Mouse (Mus musculus): Measurements from ENCODE around the gene Olfr875.
"Not testable (repeated sequence)": the region's sequence is repeated elsewhere in the genome, so short reads cannot be mapped to it uniquely, and the experiment has no call there.

Gene Olfr875

DNA sequence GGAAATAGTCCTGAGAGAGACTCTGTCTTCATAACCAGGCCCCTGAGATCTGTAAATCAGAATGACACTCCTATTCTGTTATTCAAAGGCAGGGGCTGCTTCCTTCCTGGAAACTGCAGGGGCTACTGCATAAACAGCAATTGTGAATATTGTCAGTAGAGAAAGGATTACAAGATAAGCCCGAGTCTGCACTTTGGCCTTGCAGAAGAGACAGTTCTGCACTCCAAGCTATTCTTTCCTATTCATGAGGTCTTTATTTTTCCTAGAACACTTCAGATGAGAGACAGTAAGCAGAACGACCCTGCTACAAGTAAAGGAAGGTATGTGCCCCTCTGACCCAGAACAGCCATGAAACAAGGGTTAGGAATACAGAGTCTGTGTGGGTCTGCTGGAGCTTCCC, at the start of gene Olfr875:
Gene Olfr875, plus strand, starts transcription at position 99 of the 400 bp plus-strand sequence.
- DNase-seq (ENCODE audit: low spot score): no peak

DNA sequence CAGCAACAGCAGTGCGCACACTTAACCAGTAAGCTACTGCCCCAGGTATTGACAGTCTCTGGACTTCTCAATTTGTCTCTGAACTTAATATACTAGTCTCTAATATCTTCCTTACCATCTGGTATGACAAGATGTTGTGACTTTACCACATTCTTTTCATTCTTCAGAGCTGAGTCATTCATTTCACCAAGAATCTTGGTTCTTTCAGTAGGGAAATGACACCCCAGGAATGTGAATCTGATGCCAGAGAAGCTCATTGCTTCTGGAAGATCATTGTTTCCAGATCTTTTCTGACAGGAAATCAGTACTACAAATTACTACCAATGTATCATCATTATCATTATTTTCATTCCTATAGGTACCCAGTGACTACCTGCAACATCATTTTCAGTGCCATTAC, 37.3 kb upstream of the Olfr875 start:
- no peak for DNase-seq (ENCODE audit: low spot score)

DNA sequence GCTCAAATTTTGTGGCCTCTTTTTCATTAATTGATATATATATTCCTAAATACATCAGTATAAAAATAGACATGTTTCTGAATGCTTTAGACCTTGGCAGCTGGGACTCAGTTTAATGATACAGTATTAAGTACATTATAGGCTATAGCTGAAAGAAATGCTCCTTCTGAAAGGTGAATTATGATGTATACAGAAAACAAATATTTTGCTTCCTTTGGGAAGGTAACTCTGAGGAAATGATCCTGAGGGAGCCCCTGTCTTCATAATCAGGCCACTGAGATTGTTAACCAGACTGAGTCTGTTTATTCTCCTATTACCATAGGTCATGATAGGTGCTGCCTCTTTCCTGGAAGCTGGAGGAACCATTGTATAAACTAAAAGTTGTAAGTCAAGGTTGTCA, 26.9 kb upstream of the Olfr875 start, which contains the start of gene Olfr874:
Gene Olfr874, plus strand, starts transcription at position 301 of the 400 bp plus-strand sequence.
- DNase-seq (ENCODE audit: low spot score): no peak

DNA sequence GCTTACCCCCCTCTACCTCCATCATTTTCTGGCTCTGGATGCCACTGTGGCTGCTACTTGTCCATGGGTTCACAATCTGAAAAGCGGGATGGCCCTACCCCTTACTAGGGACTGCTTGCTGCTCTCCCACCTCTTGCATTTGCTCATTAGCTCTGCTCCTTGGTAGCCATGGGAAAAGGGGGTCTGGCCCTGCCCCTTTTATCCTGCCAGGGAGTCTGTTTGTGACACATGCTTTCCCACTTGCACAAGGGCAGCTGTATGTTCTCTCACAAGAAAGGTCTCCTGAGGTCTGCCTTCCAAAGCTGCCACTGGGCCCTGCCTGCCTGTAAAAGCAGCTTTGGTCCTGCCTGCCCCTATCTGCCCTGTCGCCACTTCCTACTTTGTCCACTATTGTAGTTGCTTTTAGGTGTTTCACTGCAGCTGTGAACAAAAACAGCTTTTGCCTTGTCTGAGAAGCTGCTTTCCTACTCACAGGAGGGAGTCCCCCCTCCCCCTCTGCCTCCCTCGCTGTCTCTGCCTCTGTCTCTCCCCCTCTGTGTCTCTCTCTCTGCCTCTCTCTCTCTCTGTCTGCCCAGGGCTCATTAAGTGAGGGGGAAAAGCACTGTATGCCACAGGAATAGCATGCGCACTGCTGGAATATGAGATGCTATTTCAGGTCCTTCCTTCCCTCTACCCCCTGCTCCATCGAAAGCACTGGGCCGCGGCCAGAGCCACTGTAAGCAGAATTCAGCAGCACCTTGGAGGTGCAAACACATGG, 21.2 kb upstream of the Olfr875 start:
- DNase-seq (ENCODE audit: low spot score): peak; percentile 7

DNA sequence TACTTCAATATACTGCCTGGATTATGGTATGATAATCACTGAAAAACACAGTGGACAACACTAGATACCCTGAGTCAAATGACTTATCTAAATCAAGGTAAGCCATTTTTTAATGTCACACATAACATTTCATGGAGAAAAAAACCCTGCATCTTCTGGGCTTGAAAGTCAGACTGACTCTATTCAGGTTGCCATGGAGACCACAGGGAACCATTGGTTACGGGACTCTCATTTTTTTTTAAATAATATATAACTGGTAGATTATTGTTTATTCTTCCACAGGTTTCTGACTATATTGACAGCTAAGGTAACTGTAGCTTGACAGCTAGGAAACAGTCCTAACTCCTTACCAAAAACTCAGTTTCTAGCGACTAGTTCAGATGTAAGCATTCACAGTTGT, 20.2 kb upstream of the Olfr875 start:
- DNase-seq (ENCODE audit: low spot score): no peak

DNA sequence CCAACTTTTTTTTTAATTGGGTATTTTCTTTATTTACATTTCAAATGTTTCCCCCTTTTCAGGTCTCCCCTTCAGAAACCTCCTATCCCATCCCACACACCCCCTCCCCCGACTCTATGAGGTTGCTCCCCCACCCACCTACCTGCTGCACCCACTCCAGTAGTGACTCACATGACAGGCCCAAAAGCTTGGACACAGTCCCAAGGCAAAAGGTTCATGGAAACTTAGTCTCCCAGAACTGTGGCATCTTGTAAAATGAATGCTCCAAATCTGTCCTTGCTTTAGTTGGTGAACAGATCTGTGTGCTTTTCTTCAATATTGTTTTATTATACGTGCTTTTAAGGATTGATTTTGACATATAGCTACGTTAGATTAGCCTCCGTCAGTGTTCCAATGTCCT, 19.7 kb upstream of the Olfr875 start:
- DNase-seq (ENCODE audit: low spot score): no peak

DNA sequence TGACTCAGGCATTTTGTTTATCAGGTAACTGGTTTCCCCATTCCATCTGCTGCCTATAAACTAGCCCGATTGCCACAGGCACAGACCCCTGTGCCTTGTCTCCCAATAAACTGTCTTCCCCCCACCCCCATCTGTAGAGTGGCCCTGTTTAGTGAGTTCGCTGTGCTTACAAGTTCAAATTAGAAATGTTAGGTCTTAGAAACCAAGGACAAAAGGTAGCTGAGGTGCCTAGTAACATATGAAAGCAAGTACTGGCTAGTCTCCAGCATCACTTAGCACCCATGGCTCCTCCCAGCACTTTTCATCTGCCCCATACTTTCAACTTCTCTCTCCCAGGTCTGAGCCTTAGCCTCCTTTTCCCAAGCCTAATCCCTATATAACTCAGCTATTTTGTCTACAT, 9.9 kb upstream of the Olfr875 start:
- DNase-seq (ENCODE audit: low spot score): no peak

DNA sequence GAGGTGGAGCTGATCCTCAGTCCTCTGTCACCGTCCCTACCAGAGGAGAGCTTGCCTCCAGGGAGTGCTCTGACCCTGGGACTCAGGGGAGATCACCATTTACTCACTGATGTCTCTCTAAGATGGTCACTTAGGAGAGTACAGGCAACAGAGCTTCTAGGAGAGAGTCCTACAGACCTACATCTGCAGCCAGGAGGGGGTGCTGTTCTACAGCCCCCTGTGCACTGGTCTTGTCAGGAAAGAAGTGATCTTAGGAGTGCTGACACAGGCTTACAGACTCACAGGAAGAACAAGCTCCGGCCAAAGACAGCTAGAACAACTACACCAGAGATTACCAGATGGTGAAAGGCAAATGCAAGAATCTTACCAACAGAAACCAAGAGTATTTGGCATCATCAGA, 9.1 kb upstream of the Olfr875 start:
- DNase-seq (ENCODE audit: low spot score): no peak

DNA sequence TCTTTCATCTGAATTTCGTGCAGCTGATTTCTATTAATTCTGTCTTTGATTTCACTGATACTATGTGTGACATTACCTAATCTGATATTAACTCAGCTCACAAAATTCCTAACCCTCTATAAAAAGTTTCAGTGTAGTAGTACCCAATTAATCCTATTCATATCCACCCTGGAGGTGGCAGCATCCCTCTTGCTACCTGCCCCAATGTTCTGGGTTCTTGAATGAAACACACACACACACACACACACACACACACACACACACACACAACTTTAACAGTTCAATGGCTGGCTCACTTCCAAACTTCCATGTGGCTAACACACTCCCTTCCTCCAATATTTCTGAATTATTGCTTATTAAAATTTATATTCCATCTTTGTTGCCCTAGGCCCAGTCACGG, 996 bp upstream of the Olfr875 start:
- DNase-seq (ENCODE audit: low spot score): no peak

DNA sequence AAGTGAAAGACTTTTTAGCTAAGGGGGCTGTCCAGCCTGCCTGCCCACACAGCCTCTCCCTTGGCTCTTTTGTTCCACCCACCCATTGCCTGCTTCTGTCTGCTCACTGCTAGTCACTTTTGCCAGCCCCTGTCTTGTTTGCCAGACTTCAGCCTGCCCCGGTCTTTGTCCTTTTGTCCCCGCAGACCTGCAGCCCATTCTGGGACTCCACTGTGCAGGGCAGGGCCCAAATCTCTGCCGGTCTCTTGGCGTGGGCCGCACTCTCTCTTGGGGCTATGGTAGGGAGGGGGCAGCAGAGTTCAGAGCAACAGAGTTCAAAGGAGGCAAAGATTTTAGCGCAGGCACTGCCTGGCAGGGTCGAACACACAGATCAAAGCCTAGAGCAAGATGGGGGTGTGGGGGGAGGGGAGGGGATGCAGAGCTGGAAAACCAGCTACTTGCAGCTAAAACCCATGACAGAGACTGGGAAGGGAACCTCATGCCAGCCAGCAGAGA, 11.2 kb downstream of the Olfr875 start:
- no peak for DNase-seq (ENCODE audit: low spot score)

DNA sequence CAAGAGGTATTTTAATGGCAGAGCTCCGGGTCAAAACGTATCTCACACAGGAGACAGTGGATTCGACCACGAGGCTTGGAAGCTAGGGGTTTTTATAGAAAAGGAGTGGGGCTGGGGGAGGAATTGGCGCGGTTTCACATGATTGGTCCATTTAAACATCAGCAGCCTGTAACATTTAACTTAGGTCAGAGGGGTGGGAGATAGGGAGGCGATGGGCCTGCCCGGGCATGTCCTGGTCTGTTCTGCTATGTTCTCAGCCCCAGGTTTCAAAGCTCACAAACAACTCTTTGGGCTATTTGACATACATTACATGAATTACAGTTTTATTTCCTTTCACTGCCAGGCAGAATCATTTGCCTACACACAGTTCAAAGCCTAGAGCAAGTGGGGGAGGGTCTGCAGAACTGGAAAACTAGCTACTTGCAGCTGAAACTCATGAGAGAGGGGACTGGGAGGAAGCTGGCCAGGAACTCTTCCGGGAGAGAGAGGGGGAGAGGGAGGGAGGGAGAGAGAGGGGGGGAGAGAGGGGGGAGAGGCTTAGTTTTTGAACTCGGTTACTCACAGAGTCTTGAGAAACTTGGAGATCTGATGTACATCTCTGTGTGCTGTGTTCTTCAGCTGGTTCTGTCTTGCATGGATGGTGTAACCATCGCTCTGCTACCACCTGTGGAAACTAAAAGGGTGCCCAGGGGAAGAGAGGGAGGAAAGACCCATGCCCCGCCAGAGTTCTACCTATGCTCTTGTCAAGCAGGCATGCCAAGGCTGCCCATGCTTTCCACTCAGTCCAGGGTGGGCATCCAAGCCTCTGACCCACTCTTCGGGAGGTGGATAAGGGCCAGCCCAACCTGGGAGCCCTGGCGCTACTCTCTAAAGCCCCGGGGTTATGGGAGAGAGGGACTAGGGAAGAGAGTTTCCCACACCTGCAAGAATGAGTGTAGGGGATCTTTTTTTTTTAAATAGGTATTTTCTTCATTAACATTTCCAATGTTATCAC, 12.0 kb downstream of the Olfr875 start:
- not testable (repeated sequence) for DNase-seq (ENCODE audit: low spot score)

DNA sequence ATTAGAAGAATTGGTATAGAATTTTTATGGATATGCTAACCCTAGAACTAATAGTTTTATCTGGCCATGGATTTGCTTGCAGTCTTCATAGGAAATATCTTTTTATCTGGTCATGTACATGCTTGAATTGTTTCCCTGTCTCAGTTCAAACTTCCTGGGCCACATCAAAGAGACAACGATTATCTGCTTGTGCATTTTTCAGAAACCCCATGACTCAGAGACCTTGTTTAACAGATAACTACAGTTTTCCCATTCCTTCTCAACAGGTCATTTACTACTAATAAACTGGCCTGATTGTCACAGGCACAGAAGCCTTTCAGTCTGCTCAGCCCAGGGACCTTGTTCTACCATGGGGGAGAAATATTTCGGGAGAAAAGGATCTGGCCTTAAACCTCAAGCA, 14.8 kb downstream of the Olfr875 start:
- DNase-seq (ENCODE audit: low spot score): no peak

DNA sequence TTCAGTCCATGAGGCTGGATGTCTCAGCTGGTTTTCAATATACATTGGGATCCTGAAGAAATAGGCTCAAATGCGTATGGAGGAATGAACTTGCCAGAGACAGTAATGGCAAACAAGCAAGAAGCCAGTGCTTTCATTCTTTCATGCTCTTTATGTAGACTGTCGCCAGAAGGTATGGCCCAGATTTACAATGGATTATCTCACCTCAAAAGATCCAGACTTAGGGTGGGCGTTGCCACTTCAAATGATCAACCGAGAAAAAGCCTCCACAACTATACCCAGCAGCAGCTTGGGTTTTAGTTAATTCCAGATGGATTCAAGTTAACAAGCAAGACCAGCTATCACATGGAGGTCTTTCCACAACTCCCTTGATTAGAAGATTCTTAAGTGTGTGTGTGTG, 30.4 kb downstream of the Olfr875 start:
- peak; percentile 27 for DNase-seq (ENCODE audit: low spot score)

DNA sequence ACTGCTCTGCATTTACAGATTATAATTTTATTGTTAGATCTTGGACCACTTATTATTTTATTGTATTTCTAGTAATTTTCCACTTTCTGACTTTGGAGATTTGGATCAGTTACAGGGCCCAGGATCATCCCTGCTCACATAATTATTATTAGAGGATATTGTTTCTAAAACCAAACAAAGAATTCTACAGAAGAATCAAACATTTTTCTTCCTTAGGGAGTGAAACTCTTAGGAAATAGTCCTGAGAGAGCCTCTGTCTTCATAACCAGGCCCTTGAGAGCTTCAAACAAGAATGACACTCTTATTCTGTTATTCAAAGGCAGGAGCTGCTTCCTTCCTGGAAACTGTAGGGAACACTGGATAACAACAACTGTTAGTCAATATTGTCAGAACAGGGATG, 31.1 kb downstream of the Olfr875 start, which contains the start of gene Olfr876:
Gene Olfr876, plus strand, starts transcription at position 301 of the 400 bp plus-strand sequence.
- no peak for DNase-seq (ENCODE audit: low spot score)

DNA sequence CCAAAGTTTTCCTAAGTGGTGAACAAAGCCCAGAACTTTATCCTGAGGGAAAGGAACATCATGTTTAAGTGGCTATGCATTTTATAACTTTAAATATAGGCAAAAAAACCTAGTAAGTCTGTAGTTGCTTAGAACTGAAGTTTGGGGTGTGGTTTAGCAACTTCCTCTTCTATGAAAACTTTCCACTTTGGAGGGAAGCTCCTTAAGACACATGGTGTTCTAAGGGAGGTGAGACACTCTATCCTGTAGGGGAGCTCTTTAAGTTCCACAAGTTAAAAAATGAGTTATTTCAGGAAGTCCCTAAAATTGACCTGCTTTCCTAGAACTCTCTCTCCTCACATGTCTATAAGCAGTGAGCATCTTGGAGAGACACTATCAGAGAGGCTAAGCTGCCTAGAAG, 35.6 kb downstream of the Olfr875 start:
- DNase-seq (ENCODE audit: low spot score): no peak

DNA sequence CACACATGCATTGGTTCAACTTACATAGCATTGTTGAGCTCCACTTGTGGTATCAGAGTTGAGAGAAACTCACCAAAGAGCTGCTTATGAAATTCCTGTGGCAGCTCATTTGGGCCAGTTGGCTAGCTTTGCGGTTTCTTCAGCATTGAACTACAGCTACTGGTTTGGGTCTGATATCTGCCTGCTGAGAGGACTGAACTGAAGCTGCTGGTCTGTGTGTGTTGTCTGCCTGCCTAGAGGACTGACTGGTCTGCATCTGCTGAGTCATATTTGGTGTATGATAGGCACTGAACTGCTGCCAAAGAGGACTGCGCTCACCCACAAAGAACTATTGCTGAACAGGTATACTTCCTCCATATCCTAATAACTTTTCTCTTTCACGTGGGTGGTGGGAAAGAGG, 36.8 kb downstream of the Olfr875 start:
- DNase-seq (ENCODE audit: low spot score): no peak

DNA sequence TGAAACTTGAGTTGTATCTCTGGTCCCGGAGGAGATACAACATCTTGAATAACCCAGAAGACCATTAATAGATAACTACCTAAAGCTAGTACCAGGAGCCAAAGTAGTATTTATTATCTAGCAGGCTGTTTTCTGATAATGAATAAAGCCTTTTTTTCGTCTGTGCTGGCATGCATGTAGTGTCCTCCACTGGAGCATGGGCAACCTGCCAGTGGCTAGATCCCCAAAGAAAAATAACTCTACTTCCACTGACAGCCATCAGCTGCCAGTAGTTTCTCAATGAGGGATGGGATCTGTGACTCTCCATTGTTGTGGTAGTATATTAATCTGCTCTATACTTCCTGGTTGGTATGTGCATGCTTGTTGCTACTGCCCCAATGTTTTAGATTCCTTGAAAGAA, 37.3 kb downstream of the Olfr875 start:
- DNase-seq (ENCODE audit: low spot score): no peak

DNA sequence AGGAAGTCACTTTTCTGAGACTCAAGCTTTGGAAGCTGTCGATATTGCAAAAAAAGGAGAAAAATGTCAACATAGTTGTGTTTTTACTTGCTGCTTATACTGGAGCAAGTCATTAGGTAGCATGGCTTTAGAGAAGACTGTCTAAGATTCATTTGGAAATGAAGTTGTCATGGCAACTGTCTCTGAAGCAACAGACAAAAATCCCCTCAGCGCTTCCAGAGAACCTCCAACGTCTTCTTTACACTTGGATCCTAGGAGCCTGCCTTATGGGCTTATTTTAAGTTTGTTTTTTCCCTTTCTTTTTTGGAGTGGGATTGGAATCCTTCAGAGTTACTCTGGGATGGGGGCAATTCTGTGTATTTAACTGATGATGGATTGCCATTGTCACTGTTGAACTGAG, 43.0 kb downstream of the Olfr875 start:
- peak; percentile 54 for DNase-seq (ENCODE audit: low spot score)
